Mouse (Mus musculus): ENCODE measurements around the gene Cand2. TPM values are rescaled to one million over a fixed set of nuclear protein-coding genes. Genes with fewer than 3 reads are reported as not detected.

Gene Cand2
- total and polyA plus RNA-seq, 3 experiments: 3.6 to 17.1 (median 7.8) TPM

- TF ChIP-seq PAX5 (IDR thresholded peaks at IDR 0.05; ENCODE audit: low read length) (no peak), SIN3A (IDR thresholded peaks at IDR 0.05; ENCODE audit: low read length) (no peak), MAX (IDR thresholded peaks at IDR 0.05; ENCODE audit: low read length) (no peak), CTCF (conservative IDR thresholded peaks at IDR 0.05 in 1 of 2, IDR thresholded peaks at IDR 0.05 in 1 of 2; ENCODE audit: low read depth in 2 of 2, low read length in 2 of 2) (no peak), IRF4 (IDR thresholded peaks at IDR 0.05; ENCODE audit: low read depth, low read length) (no peak), EP300 (IDR thresholded peaks at IDR 0.05; ENCODE audit: low read length) (no peak), MAFK (IDR thresholded peaks at IDR 0.05; ENCODE audit: insufficient replicate concordance, low read length) (no peak), POLR2A (IDR thresholded peaks at IDR 0.05; ENCODE audit: low read depth, low read length) (no peak), JUND (conservative IDR thresholded peaks at IDR 0.05; ENCODE audit: low read depth, low read length) (no peak), BHLHE40 (IDR thresholded peaks at IDR 0.05; ENCODE audit: low read depth, low read length) (no peak), MYC (IDR thresholded peaks at IDR 0.05; ENCODE audit: low read depth, low read length) (no peak), RCOR1 (conservative IDR thresholded peaks at IDR 0.05; ENCODE audit: low read depth, low read length) (no peak), NELFE (IDR thresholded peaks at IDR 0.05; ENCODE audit: low read depth, low read length) (no peak), E2F4 (IDR thresholded peaks at IDR 0.05; ENCODE audit: insufficient replicate concordance, low read depth, low read length) (no peak), NRF1 (IDR thresholded peaks at IDR 0.05; ENCODE audit: low read depth, low read length) (no peak)
- no peaks in the 10 kb centered on the region for H3K27me3 ChIP-seq (replicated peaks)
- H3K79me2 ChIP-seq (replicated peaks; ENCODE audit: control insufficient read depth, extremely low read depth, insufficient read depth, poor library complexity, severe bottlenecking): no peaks in the 10 kb centered on the region
- in situ Hi-C loops (cut with MboI; ENCODE audit: low pct_ligation_motif_present, low pct_unique_long_range_greater_than_20kb, low sequenced_read_pairs): no loop called here
- no peaks in the 10 kb centered on the region for H3K9me3 ChIP-seq (replicated peaks; ENCODE audit: low read length)
- no peaks in the 10 kb centered on the region for H3K36me3 ChIP-seq (replicated peaks in 1 of 2; ENCODE audit: control insufficient read depth in 1 of 2, insufficient read depth in 1 of 2, low read length in 1 of 2)
- dilution Hi-C loops (cut with MboI; ENCODE audit: extremely low pct_ligation_motif_present, extremely low pct_unique_long_range_greater_than_20kb, low sequenced_read_pairs): no loop called here
- H3K9ac ChIP-seq (ENCODE audit: insufficient read depth, low read depth): no peak overlapping the region
- H3K4me1 ChIP-seq (ENCODE audit: control insufficient read depth in 1 of 2, insufficient read depth in 2 of 2): peaks cover 3 to 10% of the 10 kb centered on the region in 2 experiments; a peak in 3 of 4 replicates
- H3K4me2 ChIP-seq (ENCODE audit: insufficient read depth, low read depth, poor library complexity, severe bottlenecking): no peak overlapping the region
- no peak overlapping the region for H3K27ac ChIP-seq (ENCODE audit: insufficient read depth, low read depth)
- peak; percentile 75 for DNase-seq (ENCODE audit: extremely low read depth)
- H3K4me3 ChIP-seq (replicated peaks in 1 of 3; ENCODE audit: low read depth in 2 of 3, low read length in 2 of 3, poor library complexity in 1 of 3): no peak overlapping the region
Measured at GRCm38 (mm10) chr6:115743569-115743968, 30.8 kb upstream of the Cand2 start.

DNA sequence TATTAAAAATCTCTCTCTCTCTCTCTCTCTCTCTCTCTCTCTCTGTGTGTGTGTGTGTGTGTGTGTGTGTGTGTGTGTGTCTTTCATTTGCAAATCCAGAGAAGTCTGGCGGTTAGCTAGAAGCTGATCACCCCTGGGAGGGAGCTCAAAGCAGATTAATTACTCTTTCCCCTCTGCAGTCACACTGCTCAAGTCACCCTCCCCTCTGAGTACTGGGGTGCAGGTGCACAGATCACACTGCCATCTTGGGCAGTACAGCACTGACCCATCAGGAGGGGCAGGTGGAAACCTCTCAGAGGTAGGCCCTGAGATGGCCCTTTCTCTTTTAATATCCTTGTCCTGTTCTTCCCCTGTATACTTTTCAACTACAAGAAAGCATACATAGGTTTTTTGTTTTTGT is 28.0 kb upstream of the Cand2 start:
- dilution Hi-C loops (cut with MboI; ENCODE audit: extremely low pct_ligation_motif_present, extremely low pct_unique_long_range_greater_than_20kb, low sequenced_read_pairs) (no loop called here), in situ Hi-C loops (cut with MboI; ENCODE audit: low pct_ligation_motif_present, low pct_unique_long_range_greater_than_20kb, low sequenced_read_pairs) (no loop called here)
- H3K4me3 ChIP-seq (replicated peaks in 1 of 3; ENCODE audit: low read depth in 2 of 3, low read length in 2 of 3, poor library complexity in 1 of 3): no peak overlapping the region
- no peaks in the 10 kb centered on the region for H3K36me3 ChIP-seq (replicated peaks in 1 of 2; ENCODE audit: control insufficient read depth in 1 of 2, insufficient read depth in 1 of 2, low read length in 1 of 2)
- H3K9ac ChIP-seq (ENCODE audit: insufficient read depth, low read depth): no peak overlapping the region
- H3K9me3 ChIP-seq (replicated peaks; ENCODE audit: low read length): no peaks in the 10 kb centered on the region
- H3K79me2 ChIP-seq (replicated peaks; ENCODE audit: control insufficient read depth, extremely low read depth, insufficient read depth, poor library complexity, severe bottlenecking): no peaks in the 10 kb centered on the region
- no peak for DNase-seq (ENCODE audit: extremely low read depth)
- no peak overlapping the region for H3K4me2 ChIP-seq (ENCODE audit: insufficient read depth, low read depth, poor library complexity, severe bottlenecking)
- no peak overlapping the region for H3K27ac ChIP-seq (ENCODE audit: insufficient read depth, low read depth)
- H3K27me3 ChIP-seq (replicated peaks): peaks cover 3% of the 10 kb centered on the region
- TF ChIP-seq USF1 (IDR thresholded peaks at IDR 0.05; ENCODE audit: low read depth, low read length) (no peak), ZMIZ1 (IDR thresholded peaks at IDR 0.05; ENCODE audit: low read depth, low read length) (no peak), HCFC1 (IDR thresholded peaks at IDR 0.05; ENCODE audit: low read depth, low read length) (no peak), SMC3 (IDR thresholded peaks at IDR 0.05; ENCODE audit: low read depth, low read length) (no peak), PAX5 (IDR thresholded peaks at IDR 0.05; ENCODE audit: low read length) (no peak), CHD2 (IDR thresholded peaks at IDR 0.05; ENCODE audit: low read length) (no peak), ZKSCAN1 (IDR thresholded peaks at IDR 0.05; ENCODE audit: borderline replicate concordance, low read depth, low read length) (no peak), KAT2A (IDR thresholded peaks at IDR 0.05; ENCODE audit: insufficient replicate concordance, low read length) (no peak), ELF1 (IDR thresholded peaks at IDR 0.05; ENCODE audit: low read depth, low read length) (no peak), RCOR1 (conservative IDR thresholded peaks at IDR 0.05; ENCODE audit: low read depth, low read length) (no peak), JUN (IDR thresholded peaks at IDR 0.05; ENCODE audit: insufficient read depth, low read depth, low read length) (no peak), MAX (IDR thresholded peaks at IDR 0.05; ENCODE audit: low read length) (no peak), USF2 (conservative IDR thresholded peaks at IDR 0.05; ENCODE audit: low read depth, low read length) (no peak), MYC (IDR thresholded peaks at IDR 0.05; ENCODE audit: low read depth, low read length) (no peak), JUND (conservative IDR thresholded peaks at IDR 0.05; ENCODE audit: low read depth, low read length) (no peak), RAD21 (IDR thresholded peaks at IDR 0.05; ENCODE audit: low read depth, low read length) (no peak), ZC3H11A (IDR thresholded peaks at IDR 0.05; ENCODE audit: low read depth, low read length) (no peak), NELFE (IDR thresholded peaks at IDR 0.05; ENCODE audit: low read depth, low read length) (no peak), POLR2A (IDR thresholded peaks at IDR 0.05; ENCODE audit: low read depth, low read length) (no peak)
- H3K4me1 ChIP-seq (ENCODE audit: control insufficient read depth in 1 of 2, insufficient read depth in 2 of 2): peaks cover 3 to 10% of the 10 kb centered on the region in 2 experiments; a peak in 3 of 4 replicates

All from CH12.LX (cell line).